Mouse (Mus musculus) NIH3T3 (cell line): ENCODE data around the gene Olfr705.
"Not testable (repeated sequence)": the region's sequence is repeated elsewhere in the genome, so short reads cannot be mapped to it uniquely, and the experiment has no call there.

ENCODE experiments used
- DNase-seq: peaks from one replicate; pipeline ENCODE4 v3.0.0-alpha.2; 2012; ENCODE audit warnings: low read depth

The Olfr705 gene

DNA sequence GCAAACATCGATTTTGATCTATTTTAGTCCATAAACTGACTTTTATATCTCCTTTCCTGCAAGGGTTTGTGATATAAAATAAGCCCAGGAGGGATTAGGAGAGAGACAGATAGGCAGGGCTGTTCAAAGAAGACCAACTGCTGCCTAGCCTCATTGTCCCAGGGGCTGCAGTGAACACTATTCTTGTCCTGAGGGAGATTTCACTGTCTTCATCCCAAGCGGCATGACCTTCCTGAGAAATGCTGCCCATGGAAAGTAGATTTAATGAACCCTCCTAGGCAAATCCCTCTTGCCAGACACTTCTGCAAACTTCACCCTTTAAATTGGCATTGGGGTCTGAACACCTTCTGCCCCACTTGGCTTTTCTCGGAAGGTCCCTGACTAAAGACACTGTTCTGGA, at the start of gene Olfr705:
Gene Olfr705, minus strand, starts transcription at position 101 of the 400 bp plus-strand sequence.
- DNase-seq: no peak

GRCm38 (mm10) chr7:106920961-106921360, 44.3 kb upstream of the Olfr705 start:
- DNase-seq: not testable (repeated sequence)

DNA sequence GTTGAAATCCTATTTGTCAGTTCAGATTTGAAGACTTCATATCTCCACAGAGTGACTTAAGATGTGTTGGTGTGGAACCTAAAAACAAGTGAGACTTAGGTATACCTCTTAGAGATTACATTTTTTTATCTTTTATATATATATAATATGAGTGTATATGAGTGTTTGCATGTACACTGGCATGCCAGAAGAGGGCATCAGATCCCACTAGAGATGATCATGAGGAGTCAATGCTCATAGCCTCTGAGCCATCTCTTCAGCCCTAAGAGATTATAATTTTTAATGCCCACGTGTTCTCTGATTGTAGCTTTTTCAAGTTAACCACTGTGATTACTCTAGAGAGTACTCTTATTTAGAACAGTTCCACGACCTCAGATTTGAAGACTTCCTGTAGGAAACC, 31.0 kb upstream of the Olfr705 start, which contains the start of gene Olfr1532-ps1:
Gene Olfr1532-ps1, plus strand, starts transcription at position 326 of the 400 bp plus-strand sequence.
- DNase-seq: no peak

DNA sequence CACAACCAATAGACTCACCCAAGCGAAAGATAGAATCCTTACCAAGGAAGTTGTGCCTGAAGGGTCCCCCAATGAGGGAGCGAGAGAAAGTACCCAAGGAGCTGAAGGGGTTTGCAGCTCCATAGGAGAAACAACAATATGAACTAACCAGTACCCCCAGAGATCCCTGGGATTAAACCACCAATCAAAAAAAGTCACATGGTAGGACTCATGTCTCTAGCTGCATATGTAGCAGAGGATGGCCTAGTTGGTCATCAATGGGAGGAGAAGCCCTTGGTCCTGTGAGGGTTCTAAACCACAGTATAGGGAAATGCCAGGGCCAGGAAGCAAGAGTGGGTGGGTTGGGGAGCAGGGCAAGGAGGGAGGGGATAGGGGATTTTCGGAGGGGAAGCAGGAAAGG, 24.4 kb upstream of the Olfr705 start, which contains the start of gene Olfr707:
Gene Olfr707, minus strand, starts transcription at position 101 of the 400 bp plus-strand sequence.
- not testable (repeated sequence) for DNase-seq

DNA sequence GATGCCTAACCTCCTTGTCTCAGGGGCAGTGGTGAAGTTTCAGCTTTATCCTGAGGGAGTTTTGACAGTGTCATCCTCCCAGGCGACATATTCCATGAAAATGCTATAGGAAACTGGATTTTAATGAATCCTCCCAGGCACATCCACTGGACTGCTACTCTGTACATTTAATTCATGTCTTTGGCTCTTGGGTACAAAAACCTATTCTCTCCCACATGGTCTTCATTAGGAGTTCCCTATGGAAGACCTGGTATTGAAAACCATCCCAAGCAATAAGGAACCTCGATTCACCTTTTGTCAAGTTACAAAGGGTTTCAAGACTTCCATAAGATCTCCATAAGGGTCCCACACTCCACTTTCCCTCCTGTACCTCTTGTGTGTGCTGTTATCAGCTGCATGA, 11.4 kb upstream of the Olfr705 start, which contains the start of gene Olfr706:
Gene Olfr706, minus strand, starts transcription at position 101 of the 400 bp plus-strand sequence.
- DNase-seq: no peak

DNA sequence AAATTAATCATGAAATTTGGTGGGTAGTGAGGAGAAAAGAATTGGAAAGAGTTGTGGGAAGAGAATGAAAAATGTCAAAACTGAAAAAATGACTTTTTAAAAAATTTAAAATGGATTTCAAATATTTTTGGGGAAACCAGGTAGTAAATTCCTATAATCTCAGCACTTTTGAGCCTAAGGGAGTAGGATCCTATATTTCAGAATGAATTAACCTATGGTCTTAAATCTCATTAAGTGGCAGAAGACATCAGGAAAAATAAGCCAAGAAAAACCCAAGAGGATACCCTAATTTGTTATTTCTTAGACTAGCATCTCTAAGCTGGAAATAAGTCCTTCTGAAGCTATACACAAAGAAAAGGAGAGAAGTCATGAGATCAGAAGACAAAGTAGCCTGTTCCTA, 13.8 kb downstream of the Olfr705 start, which contains the start of gene Olfr704:
Gene Olfr704, plus strand, starts transcription at position 301 of the 400 bp plus-strand sequence.
- no peak for DNase-seq

DNA sequence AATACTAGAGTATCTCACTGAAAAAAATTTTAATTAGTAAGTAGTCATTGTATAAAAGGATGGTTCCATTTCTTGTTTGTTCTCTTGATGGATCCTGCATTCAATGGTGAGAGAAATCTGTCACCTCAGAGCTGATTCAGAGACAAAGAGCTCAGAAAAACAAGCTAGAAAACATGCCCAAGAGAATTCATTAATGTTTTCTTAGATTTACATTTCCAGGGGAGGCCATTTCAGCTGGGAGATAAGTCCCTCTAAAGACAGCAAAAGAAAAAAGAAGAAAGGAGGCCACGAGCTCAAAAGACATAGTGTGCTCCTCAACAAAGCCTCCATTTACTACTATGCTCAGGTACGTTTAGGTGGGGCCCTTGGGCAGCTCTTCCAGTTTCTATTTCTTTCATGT, 33.6 kb downstream of the Olfr705 start, which contains the start of gene Olfr703:
Gene Olfr703, plus strand, starts transcription at position 301 of the 400 bp plus-strand sequence.
- DNase-seq: no peak

- DNase-seq: no peak
Measured at GRCm38 (mm10) chr7:106833793-106834192, 42.9 kb downstream of the Olfr705 start, which contains the start of gene Olfr702. Gene Olfr702 (minus strand): TSS chr7:106833893.
